Mouse (Mus musculus) urinary bladder, adult 2 months (tissue): ENCODE results near the gene Ahcyl2. TPM values are rescaled to one million over a fixed set of nuclear protein-coding genes. Genes with fewer than 3 reads are reported as not detected.

Experiments
- DNase-seq: peaks from one replicate; pipeline ENCODE4 v3.0.0; 2022; ENCODE audit warnings: low spot score
- polyA plus RNA-seq: library from polyadenylated mRNA; depleted of rRNA; stranded (reverse); fragments of >200 nt; gene quantifications from 2 replicates; pipeline ENCODE4 v1.2.3, GENCODE M21; 2012

Ahcyl2 gene
- polyA plus RNA-seq, 1 experiment = 114 TPM

DNA sequence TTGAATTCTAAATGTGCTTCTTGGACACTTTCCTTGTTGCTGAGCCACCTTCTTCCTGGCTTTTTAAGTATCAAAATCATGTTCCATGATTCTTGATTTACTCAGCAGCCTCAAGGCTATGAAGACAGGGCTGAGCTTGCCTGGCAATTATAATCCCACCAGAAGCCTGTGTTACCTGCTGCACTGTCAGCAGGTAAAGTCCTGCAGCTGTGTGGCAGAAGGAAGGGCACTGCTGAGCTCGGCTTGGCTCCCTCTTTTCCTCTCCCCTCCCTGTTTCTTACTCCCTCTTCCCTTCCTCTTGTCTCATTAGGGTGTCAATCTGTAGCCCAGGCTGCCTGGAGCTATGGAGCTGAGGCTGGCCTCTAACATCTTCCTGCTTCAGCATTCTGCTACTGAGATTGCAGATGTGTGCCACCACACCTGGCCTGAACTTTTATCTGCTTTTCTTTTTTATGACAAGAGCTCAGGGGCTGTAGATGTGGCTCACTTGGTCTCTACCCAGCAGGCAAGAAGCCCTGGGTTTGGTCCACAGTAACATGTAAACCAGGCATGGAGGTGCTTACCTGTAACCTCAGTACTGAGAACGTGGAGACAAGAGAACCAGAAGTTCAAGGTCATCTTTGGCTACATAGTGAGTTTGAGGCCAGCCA, 3.0 kb downstream of the Ahcyl2 start:
- no peak for DNase-seq

DNA sequence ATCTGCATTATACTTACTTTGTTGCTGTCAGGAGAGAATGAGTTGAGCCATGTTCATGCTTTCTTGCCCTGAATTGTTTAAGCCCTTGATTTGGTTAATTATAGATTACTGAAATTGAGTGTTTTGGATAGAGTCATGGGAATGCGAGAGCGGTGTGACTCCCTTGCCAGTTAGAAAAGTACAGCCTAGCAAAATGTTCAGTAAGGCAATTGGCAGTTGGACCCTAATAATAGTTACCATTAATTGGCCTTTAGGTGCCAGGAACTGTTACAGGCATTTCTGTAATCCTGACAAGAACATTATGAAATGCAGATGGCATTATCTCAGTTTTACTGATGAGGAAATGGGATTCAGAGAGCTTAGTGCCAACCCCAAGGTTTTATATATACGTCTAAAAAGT, 4.4 kb downstream of the Ahcyl2 start:
- no peak for DNase-seq

DNA sequence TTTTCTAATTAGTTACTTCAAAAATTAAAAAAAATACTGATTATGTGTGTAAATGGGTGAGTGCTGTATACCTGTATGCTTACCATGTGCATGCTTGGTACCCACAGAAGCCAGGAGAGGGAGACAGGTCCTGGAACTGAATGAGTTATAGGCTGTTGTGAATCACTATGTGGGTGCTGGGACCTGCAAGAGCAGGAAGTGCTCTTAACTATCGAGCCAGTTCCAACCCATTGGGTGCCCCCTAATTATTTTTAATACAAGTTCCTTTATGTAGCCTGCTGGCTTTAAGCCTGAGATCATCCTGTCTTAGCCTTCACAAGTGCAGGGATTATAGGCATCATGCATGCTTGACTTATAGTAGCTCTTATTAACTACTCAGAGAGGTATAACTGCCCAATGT, 6.3 kb downstream of the Ahcyl2 start:
- DNase-seq = no peak

DNA sequence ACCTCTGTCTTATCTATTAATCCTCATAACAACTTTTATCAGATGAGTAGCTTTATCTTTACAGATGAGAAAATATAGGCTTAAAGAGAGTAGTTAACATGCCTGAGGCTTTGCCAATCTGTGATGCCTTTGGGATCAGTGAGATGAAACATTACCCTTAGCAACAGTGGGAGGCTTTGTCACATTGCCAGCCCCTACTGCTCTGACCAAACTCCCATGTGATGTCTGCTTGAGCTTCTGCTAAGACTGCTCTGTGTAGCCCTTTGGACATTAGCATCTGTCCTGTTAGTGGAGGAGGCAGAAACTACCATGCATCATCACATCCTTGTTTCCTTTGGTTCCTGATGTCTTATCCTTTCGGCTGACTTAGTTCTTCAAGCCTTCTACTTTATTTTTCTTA, 7.8 kb downstream of the Ahcyl2 start:
- no peak for DNase-seq

DNA sequence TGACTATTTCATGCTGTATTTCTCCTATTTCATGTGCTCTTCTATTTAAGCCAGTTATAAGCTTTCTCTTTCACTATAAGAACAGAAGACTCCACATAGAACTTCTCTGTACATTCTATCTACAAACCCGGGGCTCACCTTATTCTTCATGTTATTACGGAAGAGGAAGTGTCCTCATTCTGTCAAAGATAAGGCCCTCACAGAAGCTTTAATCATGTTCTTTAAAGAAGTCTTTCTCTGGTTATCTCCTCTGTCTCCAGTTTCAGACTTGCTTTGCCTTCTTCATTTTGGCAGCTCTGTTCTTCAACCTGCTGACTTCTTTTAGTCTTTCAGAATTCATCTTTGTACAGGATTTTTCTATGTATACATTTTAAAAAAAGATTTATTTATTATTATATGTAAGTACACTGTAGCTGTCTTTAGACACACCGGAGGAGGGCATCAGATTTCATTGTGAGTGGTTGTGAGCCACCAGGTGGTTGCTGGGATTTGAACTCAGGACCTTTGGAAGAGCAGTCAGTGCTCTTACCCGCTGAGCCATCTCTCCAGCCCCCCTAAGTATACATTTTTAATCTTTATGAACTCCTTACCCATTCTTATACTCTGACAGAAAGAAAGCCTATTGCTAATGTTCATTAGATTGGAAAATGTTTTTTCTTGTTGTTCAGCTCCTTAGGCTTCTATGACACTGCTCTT, 8.9 kb downstream of the Ahcyl2 start:
- DNase-seq = no peak

DNA sequence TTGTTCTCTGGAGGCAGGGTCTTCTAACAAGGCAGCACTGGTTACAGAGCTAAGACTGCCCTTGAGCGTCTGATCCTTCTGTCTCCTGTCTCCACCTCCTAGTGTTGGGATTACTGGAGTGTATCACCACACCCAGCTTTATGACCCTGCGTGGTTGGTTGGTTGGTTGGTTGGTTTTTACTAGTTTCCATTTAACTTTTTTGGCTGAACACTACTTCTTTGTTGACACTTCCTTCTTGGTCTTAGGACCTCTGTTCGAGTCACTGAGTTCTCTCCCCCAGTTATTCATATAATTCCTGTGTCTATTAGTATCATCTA, 9.4 kb downstream of the Ahcyl2 start:
- no peak for DNase-seq

DNA sequence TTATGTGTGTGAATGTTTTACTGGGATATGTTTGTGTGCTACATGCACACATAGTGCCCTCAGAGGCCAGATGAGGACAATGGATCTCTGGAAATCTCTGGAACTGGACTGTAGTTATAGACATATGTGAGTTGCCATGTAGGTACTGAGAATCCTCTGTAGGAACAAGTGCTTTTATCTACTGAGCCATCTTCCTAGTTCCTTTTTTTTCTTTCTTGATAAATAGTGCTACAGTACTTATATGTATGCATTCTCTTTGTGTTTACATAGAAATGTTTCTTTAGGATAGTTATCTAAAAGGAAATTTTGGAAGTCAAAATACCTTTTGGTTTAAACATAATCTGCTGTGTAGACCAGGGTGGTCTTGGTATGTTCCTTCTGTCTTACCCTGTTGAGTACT, 12.3 kb downstream of the Ahcyl2 start:
- no peak for DNase-seq

DNA sequence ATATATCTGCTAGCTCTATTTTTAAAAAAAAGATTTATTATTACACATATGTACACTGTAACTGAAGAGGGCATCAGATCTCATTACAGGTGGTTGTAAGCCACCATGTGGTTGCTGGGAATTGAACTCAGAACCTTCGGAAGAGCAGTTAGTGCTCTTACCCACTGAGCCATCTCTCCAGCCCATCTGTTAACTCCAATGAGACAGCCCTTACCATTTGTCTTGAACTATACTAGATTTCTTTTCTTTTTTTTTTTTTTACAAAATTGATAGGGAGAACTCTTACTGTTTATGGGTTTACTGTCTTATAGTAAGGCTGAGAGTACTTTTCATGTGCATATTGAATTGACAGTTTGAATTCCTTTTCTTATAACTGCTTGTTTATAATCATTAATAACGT, 12.8 kb downstream of the Ahcyl2 start:
- DNase-seq = no peak

DNA sequence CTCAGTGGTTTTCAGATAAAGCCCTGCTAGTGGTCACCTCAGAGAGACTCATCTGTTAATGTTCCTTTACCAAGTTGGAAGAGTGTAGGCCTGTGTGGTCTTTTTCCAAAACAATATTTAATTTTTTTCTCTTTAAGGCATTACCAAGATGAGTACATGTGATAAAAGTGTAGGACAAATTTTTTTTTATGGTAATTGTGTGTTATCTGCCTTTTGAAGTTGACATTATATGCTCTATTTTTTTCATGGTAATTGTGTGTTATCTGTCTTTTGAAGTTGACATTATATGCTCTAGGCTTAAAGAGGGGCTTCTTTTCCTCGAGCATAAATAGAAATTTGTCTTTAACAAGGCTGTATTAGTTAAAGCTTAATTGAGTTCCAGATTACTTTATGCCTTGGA, 14.4 kb downstream of the Ahcyl2 start:
- no peak for DNase-seq

DNA sequence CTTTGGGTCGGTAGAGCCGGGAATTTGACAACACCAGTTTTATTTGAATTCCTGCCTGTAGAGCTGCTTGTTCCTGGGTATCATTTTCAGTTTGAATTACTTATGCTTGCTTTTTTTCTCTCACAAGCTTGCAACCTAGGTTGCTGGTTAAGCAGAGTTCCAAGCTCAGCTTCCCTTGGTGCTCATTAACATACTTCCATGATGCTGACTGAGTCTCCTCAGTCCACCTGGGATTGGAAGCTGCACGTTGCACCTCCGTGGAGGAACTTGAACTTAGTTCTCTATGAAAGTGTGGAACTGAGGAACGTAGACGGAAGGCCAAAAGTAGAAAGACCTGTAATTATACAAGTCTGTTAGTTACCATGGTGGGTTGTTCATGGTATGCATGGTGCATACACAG, 16.1 kb downstream of the Ahcyl2 start:
- no peak for DNase-seq

DNA sequence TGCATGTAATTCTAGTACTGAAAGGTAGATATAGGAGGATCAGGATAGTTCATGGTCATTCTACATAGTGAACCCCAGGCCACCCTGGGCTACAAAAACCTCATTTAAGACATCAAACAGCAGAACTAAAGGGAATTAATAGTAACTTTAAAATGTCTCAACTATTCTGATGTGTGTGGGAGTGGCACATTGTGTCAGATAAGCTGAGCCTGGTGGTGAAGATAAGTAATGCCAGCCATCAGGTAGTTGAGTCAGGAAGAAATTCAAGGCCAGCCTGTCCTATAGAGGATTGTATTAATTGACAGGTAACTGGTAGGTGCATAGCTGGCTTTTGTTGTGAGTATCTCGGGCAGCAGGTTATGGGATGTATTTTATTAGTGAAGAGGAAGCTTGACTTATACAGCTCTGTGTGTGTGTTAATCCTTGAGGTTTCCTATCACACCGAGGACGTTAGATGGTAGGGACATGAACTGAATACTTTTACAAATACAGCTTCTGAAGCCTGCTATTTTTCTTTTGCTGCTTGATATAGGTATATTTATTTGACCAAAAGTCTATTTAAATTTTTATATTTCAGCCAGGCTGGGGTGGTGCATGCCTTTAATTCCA, 16.7 kb downstream of the Ahcyl2 start:
- no peak for DNase-seq

DNA sequence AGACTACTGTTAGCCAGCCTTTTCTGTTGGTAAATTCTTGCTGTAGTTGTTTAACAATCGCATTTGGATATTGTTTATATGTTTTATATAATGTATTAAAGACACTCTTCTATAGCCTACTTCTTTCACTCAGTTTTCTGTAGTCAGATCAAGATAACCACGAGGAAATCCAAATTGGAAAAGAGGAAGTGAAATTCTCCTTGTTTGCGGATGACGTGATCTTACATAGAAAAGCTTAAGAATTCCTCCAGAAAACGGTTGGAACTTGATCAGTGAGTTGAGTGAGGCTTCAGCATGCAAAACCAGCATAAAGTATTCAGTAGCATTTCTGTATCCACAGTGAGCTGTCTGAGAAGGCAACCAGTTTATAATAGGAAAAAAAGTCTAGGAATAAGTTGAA, 17.9 kb downstream of the Ahcyl2 start:
- no peak for DNase-seq

DNA sequence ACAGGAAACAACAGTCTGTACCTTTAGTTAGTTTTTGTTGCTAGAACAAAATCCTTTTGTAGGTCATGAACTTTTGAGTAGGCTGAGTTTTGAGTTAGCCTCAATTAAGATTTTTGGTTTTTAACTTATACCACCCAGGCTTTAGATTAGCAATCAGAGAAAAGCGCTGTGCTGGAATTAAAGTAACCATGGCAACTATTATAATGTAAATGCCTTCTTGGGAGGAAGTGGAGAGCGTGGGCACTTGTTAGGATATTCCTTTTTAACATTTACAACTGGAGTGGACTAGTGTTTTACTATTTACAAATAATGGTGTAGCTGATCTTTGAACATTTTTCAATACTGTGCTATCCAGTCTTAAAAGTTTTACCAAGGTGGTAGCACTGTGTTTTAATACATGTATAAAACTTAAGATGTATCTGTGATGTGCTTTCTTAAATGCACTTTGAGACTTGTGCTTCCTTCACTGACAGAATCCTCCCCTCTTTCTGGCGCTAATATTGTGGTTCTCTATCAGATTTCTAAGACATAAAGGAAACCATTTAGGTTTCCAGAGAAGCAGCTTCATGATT, 21.1 kb downstream of the Ahcyl2 start:
- no peak for DNase-seq

DNA sequence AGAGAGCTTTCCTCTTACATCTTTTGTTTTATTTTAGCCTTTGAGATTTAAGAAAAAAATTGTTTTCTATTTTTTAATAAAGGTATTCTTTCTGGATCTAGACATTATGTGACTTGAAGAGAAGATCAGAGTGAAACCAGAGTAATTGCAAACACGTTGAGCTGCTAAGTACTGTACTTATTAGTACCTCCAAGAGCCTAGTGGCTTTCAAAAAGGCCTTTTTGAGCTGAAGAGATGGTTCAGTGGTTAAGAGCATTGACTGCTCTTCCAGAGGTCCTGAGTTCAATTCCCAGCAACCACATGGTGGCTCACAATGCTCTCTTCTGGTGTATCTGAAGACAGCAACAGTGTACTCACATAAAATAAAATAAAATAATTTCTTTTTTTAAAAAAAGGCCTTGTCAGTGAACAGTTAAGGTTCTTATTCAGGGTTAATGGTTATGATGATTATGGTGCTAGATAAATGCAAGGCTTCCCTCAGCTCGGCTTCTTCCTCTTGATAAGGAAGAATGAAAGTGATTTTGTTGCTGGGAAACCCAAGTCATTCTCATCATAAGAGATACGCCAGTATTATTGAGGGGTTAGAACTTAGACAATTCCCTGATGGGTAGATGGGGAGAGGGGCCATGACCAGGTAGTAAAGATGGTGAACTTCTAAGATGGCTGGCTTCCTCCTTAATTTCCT, 22.3 kb downstream of the Ahcyl2 start:
- DNase-seq = no peak

DNA sequence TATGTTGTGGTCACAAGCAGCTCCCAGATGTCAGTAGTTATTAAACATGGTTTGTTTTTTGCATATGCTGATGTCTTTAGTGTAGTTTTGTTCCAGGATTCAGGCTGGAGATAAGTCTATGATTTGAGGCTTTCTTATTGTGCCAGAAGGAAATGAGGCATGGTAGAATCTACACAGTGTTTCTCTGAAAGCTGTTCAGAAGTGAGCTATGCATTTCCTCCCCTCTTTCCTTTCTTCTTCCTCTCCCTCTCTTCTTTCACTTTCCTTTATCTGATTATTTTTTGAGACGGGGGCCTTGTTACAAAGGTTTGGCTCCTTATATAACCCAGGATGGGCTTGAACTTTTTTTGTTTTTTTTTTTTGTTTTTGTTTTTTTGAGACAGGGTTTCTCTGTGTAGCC, 25.7 kb downstream of the Ahcyl2 start:
- no peak for DNase-seq

DNA sequence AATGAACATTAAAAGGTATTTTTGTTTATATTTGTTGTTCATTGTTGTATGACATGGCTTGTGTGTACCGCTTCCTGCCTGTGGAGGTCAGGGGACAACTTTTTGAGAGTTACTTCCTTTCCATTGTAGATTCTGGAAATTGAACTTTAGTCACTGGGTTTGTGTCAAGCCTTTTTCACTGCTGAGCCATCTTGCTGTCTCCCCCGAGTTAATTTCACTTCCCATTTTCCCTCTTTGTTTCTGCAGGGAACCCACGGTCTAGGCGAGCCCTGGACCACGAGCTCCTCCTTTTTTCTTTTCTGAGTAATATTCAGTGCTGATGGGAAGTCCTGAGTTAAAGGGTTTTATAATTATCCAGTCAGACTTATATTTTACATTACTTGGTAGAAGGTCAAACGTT, 26.8 kb downstream of the Ahcyl2 start:
- no peak for DNase-seq

DNA sequence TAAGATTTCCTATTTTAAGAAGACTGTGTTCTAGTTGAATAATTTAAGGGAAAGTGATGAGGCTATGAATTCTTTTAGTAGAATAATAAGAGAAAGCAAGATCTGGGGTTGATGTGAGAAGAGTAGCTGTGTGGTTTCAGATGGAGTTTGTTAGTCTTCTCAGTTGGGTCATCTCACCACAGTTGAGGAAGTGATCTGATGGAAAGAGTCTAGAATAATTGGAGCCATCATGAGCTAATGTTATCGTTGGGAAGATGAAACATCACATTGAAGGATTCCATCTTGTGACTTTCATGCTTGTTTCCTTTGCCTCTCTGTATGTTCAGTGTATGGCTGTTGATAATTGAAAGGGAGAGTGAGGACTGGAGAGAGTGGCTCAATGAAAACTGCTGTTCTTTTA, 35.2 kb downstream of the Ahcyl2 start:
- no peak for DNase-seq

DNA sequence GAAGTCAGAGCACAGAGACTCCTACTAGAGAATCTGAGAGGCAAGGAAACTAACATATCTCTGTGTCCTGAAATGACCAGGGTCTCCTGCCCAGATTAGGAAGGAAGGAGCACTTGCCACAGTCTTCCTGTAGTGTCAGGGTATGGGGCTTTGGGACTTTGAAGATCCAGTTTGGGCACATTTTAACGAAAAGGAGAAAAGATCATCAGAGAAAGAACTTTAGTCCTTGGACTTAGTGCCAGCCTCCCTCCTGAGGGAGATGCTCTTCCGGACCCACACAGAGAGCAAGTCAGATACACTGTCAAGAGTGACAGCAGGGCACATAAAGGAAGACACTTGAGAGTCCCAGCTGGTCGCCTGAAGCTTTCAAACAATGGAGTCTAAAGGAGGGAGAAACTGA, 36.2 kb downstream of the Ahcyl2 start:
- DNase-seq = no peak

DNA sequence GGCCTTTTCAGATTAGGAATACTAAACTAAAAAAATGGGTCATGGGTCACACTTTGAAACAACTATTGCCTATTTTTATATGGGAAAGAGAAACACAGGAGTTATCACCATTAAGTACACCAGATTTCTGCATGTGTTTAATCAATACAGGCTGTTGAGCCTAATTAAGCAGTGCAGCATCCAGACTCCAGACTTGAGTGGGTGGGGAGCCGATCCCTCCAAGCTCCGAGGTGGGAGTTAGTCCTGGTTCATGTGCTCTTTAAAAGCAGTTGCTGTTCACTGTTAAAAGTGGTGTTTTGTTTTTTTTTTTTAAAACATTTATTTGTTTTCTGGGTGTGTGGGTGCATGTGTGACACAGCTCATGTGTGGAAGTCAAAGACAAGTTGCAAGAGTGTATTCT, 37.6 kb downstream of the Ahcyl2 start:
- DNase-seq = no peak

DNA sequence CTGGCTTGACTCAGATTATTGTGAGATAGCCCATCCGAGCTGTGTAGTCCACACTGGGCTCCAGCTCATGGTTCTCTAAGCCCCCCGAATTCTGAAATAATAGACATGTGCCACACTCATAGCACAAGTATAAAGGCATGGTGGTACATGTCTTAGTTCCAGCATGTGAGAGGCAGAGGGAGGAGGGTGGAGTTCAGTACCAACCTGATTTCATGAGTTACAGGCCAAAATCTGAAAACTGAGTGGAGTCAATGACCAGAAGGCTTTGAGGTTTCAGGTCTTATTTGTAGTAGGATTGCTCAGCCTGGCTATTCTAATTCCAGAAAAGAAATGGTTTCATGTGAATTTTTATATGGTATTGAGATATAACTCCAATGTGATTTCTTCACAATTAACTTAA, 44.3 kb downstream of the Ahcyl2 start:
- no peak for DNase-seq

DNA sequence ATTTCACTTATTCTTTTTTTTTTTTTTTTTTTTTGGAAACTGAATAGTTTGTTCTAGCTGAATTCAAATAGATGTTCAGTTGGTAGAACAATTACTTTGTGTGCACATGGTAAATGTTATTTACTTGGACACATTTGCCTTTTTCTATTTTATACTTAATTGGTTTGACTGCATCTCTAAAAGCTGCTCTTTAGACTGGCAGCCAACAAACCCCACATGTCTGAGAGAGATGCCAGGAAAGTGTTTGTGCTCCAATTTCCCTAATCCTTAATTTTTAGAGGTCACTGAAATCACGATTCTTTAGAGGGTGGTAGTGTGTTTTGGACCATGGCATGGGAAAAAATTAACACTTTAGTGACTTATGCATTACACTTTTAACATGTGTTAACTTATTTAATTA, 44.8 kb downstream of the Ahcyl2 start:
- DNase-seq = no peak

DNA sequence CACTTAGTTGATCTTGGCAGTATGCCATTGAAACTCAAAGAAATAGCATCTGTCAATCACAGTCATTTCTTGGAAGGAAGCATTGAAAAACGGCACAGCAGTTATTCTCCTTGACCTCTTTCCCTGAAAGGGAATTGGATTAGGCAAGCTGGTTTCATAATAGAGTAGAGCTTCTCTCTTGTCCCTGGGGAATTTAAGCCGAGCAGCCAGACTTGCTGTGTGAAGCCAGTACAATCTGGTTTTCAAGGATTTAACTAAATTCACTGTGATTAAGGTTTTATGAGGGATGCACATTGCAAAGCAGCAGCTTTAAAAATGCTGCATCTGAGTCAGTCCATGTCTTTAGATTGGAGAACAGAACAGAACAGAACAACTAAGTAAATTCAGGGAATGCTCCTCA, 46.8 kb downstream of the Ahcyl2 start:
- DNase-seq = no peak

DNA sequence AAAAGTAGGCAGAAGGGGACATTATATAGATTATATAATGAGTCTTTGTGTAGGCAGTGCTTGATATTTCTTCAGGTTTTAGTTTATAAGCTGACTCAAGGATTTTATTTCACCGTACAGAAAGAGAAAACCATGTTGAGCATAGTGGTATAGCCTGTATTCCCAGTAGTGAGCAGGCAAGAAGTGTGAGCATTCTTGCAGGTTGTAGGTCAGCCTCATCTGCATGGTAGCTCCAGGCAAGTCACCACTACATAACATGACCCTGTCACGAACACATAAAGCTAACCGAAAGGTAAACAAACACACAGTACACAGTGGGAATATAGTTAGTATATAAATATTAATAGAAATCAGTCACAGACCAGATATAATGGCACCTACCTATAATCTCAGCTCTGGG, 47.2 kb downstream of the Ahcyl2 start:
- DNase-seq = no peak
